ENCODE assay signal across 9 mouse cellular contexts in the genomic region with DNA sequence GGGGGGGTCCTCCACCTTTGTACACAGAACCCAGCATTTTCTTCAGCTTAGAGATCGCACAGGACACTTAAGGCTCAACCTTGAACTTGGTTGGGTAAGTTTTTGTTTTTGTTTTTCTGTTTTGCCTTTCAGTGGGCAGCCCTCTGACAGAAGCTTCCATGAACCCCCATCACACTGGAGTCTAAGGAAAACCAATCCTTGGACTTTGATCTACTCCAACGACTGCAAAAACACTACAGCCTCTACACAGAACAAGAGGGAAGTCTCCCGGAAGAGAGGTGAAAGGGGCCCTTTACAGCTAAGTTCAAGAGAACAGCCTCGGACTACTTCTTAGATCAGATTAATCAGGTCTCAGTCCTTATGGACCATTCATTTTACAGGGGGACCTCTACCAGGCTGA. TPM values are rescaled to one million over a fixed set of nuclear protein-coding genes. Genes with fewer than 3 reads are reported as not detected.
A peak's percentile ranks its signal among the peaks of the same experiment; 100 is the strongest.
DNase-seq lines count a peak whose midpoint lies in the region; ATAC-seq and TF ChIP-seq lines count a peak whose summit lies in the region.
"Had no signal": no experiment of that assay in that cellular context is flagged by ENCODE, and none has a peak within 500 bp of the region (broad histone marks: within the 10 kb centered on the region; RNA-seq: fewer than 3 reads in every experiment).

No protein-coding gene starts in this region.

- no peak for TF ChIP-seq POLR2A in small intestine, adult 2 months (IDR thresholded peaks at IDR 0.05; ENCODE audit: low read depth, low read length)

- H3K9me3 ChIP-seq in lung, embryonic 16.5 days (ENCODE audit: control insufficient read depth, low read length): no peaks in the 10 kb centered on the region
- H3K9me3 ChIP-seq in intestine, postnatal 0 days (ENCODE audit: control insufficient read depth): no peaks in the 10 kb centered on the region

- peak overlapping the region; percentile 69 for H3K4me2 ChIP-seq in lung, embryonic 16.5 days (ENCODE audit: low read depth, low read length)
- H3K4me2 ChIP-seq in intestine, postnatal 0 days (replicated peaks; ENCODE audit: low read depth): peak overlapping the region; percentile 86

- H3K36me3 ChIP-seq in lung, embryonic 16.5 days (ENCODE audit: control insufficient read depth, insufficient read depth, low read length): no peaks in the 10 kb centered on the region
- no peaks in the 10 kb centered on the region for H3K36me3 ChIP-seq in intestine, postnatal 0 days (ENCODE audit: control insufficient read depth, insufficient read depth)
- no peaks in the 10 kb centered on the region; the same call in 1 of the 2 replicates for H3K36me3 ChIP-seq in small intestine, adult 2 months (ENCODE audit: control insufficient read depth, insufficient read depth, low read length)

- H3K4me1 ChIP-seq in lung, embryonic 16.5 days (replicated peaks; ENCODE audit: control insufficient read depth, insufficient read depth, low read length): peaks cover 16% of the 10 kb centered on the region
- H3K4me1 ChIP-seq in intestine, postnatal 0 days (replicated peaks; ENCODE audit: control insufficient read depth, insufficient read depth, low read length): peaks cover 5% of the 10 kb centered on the region; the same call in 1 of the 2 replicates
- peaks cover 8% of the 10 kb centered on the region; the same call in 1 of the 2 replicates for H3K4me1 ChIP-seq in small intestine, adult 2 months (ENCODE audit: control insufficient read depth, insufficient read depth, insufficient read length, low read length)

- TF ChIP-seq CTCF in intestine, postnatal 0 days (IDR thresholded peaks at IDR 0.05; ENCODE audit: low read depth): no peak
- TF ChIP-seq CTCF in small intestine, adult 2 months (IDR thresholded peaks at IDR 0.05; ENCODE audit: extremely low read depth, insufficient read length, insufficient replicate concordance, low read depth, low read length): no peak

- 16% methylated on average over 4 of the region's 4 CpGs for WGBS in lung, embryonic 16.5 days
- 16% methylated on average over 4 of the region's 4 CpGs for WGBS in intestine, postnatal 0 days
- WGBS in small intestine, adult 2 months: 11% methylated on average over 4 of the region's 4 CpGs

- peak overlapping the region; percentile 79 for H3K4me3 ChIP-seq in lung, embryonic 16.5 days (ENCODE audit: low read length)
- peak overlapping the region; percentile 80 for H3K4me3 ChIP-seq in intestine, postnatal 0 days (ENCODE audit: low read depth, low read length)
- H3K4me3 ChIP-seq in small intestine, adult 2 months (ENCODE audit: low read depth, low read length): peak overlapping the region; percentile 48

- no peak overlapping the region for H3K27ac ChIP-seq in lung, embryonic 16.5 days (ENCODE audit: low read length)
- peak overlapping the region; percentile 95 for H3K27ac ChIP-seq in intestine, postnatal 0 days (ENCODE audit: low read depth, low read length)
- peak overlapping the region; percentile 80 for H3K27ac ChIP-seq in small intestine, adult 2 months (ENCODE audit: insufficient read depth, low read depth, low read length)

- H3K27me3 ChIP-seq in lung, embryonic 16.5 days (ENCODE audit: control insufficient read depth, insufficient read depth, low read depth, low read length): peaks cover 11% of the 10 kb centered on the region
- 0 out of 2 replicates have a peak, but pooled peaks cover 6% of the 10 kb centered on the region for H3K27me3 ChIP-seq in intestine, postnatal 0 days (replicated peaks; ENCODE audit: control insufficient read depth, insufficient read depth, low read length)
- H3K27me3 ChIP-seq in small intestine, adult 2 months (ENCODE audit: control insufficient read depth, insufficient read depth, low read length): no peaks in the 10 kb centered on the region

- no peak for ATAC-seq in lung, embryonic 16.5 days (ENCODE audit: low read depth)
- peak; percentile 66 for ATAC-seq in intestine, postnatal 0 days
- no peak for ATAC-seq in activated CD4-positive, CD25-positive, alpha-beta regulatory T cell, adult 4 months

- H3K9ac ChIP-seq in lung, embryonic 16.5 days (ENCODE audit: low read length): no peak overlapping the region; the same call in 1 of the 2 replicates
- H3K9ac ChIP-seq in intestine, postnatal 0 days (ENCODE audit: low read depth, low read length): no peak overlapping the region

- DNase-seq in embryo, embryonic 10.5 days (ENCODE audit: low spot score): peak; percentile 17
- DNase-seq in embryo, embryonic 11 days: no peak
- no peak for DNase-seq in lung, postnatal 14 days
- DNase-seq in ovary, postnatal 10 days (ENCODE audit: low spot score): no peak
- DNase-seq: lung, postnatal 4 days had no signal

RNA-seq across cellular contexts. Expression of gene Pip5k1b, which starts 1.2 kb away (rescaled TPM):
- polyA plus RNA-seq in lung, embryonic 16.5 days (2015; fragmentation: Nextera tagmentation; extraction: Ambion mirVana): 3.8 TPM in 2 replicates
- polyA plus RNA-seq in intestine, postnatal 0 days (2015; fragmentation: Nextera tagmentation; extraction: Ambion mirVana): 29.4 and 31.5 TPM in 2 replicates
- 7.1 and 23.3 TPM in 2 replicates for polyA plus RNA-seq in small intestine, adult 2 months (2012; rRNA removed)
- 1 to 10 TPM; 5.7 to 6.2 TPM for polyA plus RNA-seq in activated CD4-positive, CD25-positive, alpha-beta regulatory T cell, adult 4 months (2017; shearing (Covaris generic))
